Mouse (Mus musculus): ENCODE data around the gene Glt8d1. TPM values are rescaled to one million over a fixed set of nuclear protein-coding genes. Genes with fewer than 3 reads are reported as not detected.

Glt8d1 gene
- polyA plus RNA-seq, 1 experiment from 2014 or later = 20.3 TPM

DNA sequence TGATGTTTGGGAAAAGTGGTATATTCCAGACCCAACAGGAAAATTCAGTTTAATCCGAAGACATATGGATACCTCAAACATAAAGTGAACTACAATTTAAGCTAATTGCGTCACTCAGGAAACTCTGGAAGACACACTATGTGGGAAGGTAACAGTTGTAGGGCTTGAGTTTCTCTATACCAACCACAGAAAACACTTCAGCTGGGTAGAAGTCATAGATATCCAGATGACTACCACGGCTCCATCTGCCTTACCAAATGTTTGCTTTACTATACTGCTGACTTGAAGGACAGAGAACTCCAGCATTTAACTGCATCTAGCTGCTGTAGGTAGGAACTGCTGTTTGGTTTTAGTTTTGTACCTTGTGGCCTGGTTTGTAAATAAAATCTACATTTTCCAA lies 10.4 kb downstream of the Glt8d1 start:
- no peak overlapping the region for H3K4me2 ChIP-seq
- ATAC-seq (ENCODE audit: low read depth) (no peak), DNase-seq (no peak)
- H3K4me1 ChIP-seq (replicated peaks) = peaks cover 32% of the 10 kb centered on the region
- H3K9ac ChIP-seq = no peak overlapping the region
- H3K27ac ChIP-seq = no peak overlapping the region
- H3K4me3 ChIP-seq (replicated peaks) = no peak overlapping the region
- no peaks in the 10 kb centered on the region for H3K9me3 ChIP-seq (replicated peaks)
- H3K27me3 ChIP-seq = no peaks in the 10 kb centered on the region
- 84% methylated on average over 3 of the region's 3 CpGs for WGBS (ENCODE audit: insufficient replicate concordance)
- H3K36me3 ChIP-seq = peaks cover 80% of the 10 kb centered on the region

DNA sequence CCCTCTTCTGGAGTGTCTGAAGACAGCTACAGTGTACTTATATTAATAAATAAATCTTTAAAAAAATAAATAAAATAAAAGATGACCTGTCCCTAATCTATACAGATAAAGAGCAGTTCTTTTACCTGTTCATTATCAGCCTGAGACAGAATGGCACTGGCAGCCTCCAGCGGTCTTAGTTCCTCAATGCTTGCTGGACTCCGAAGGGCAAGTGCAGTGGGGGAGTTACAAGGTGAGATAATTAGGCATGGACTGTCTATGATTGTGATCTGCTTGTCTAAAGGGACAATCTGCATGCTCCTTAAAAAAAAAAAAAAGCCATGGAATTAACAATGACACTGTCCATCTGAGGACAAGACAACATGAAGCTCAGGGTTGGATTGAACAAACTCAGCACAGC lies 12.7 kb downstream of the Glt8d1 start:
- Histone ChIP-seq H3K27me3 (no peaks in the 10 kb centered on the region), H3K36me3 (peaks cover 83% of the 10 kb centered on the region), H3K4me1 (replicated peaks) (peaks cover 38% of the 10 kb centered on the region), H3K9ac (no peak overlapping the region), H3K9me3 (replicated peaks) (no peaks in the 10 kb centered on the region), H3K4me2 (no peak overlapping the region), H3K27ac (no peak overlapping the region), H3K4me3 (replicated peaks) (no peak overlapping the region)
- no peak for DNase-seq
- WGBS (ENCODE audit: insufficient replicate concordance) = 83% methylated on average over 2 of the region's 2 CpGs
- ATAC-seq (ENCODE audit: low read depth) = no peak

GRCm38 (mm10) chr14:31016063-31016462 lies 14.9 kb downstream of the Glt8d1 start:
- Histone ChIP-seq H3K4me3 (replicated peaks) (peak overlapping the region; percentile 85), H3K27me3 (no peaks in the 10 kb centered on the region), H3K9me3 (replicated peaks) (no peaks in the 10 kb centered on the region), H3K27ac (peak overlapping the region; percentile 97), H3K9ac (peak overlapping the region; percentile 91), H3K36me3 (peaks cover 66% of the 10 kb centered on the region), H3K4me2 (peak overlapping the region; percentile 96), H3K4me1 (replicated peaks) (peaks cover 46% of the 10 kb centered on the region)
- no peak for DNase-seq
- 14% methylated on average over 1 of the region's 1 CpGs for WGBS (ENCODE audit: insufficient replicate concordance)
- ATAC-seq (ENCODE audit: low read depth) = no peak

DNA sequence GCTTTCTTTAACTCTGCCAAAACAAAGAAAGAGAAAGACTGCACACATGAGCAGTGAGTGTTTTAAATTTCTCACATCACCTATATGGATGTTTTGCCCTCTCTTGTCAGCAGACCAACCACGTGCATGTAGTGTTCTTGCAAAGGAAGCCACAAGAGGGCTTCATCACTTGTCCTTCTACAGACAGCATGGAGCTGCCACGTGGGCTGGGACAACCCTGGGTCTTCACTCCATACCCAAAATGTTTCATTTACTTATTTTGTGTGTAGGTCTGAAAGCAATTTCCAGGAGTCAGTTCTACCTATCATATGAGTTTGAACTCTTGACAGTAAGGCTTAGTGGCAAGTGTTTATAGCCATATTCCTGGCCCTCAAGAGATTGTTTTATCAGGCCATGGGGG lies 16.7 kb downstream of the Glt8d1 start:
- 0% methylated on average over 2 of the region's 2 CpGs for WGBS (ENCODE audit: insufficient replicate concordance)
- peak; percentile 32 for DNase-seq
- H3K27me3 ChIP-seq = no peaks in the 10 kb centered on the region
- no peak for ATAC-seq (ENCODE audit: low read depth)
- H3K36me3 ChIP-seq = peaks cover 57% of the 10 kb centered on the region
- H3K27ac ChIP-seq = peak overlapping the region; percentile 97
- no peaks in the 10 kb centered on the region for H3K9me3 ChIP-seq (replicated peaks)
- peaks cover 59% of the 10 kb centered on the region for H3K4me1 ChIP-seq (replicated peaks)
- H3K4me3 ChIP-seq (replicated peaks) = peak overlapping the region; percentile 85
- peak overlapping the region; percentile 96 for H3K4me2 ChIP-seq
- peak overlapping the region; percentile 91 for H3K9ac ChIP-seq

- H3K27me3 ChIP-seq = no peaks in the 10 kb centered on the region
- peaks cover 52% of the 10 kb centered on the region for H3K36me3 ChIP-seq
- ATAC-seq (ENCODE audit: low read depth) (peak; percentile 84), DNase-seq (peak; percentile 96)
- peak within 1 kb of the TSS; percentile 97 for H3K27ac ChIP-seq
- peak within 1 kb of the TSS; percentile 85 for H3K4me3 ChIP-seq (replicated peaks)
- H3K4me2 ChIP-seq = peak within 1 kb of the TSS; percentile 96
- no peaks in the 10 kb centered on the region for H3K9me3 ChIP-seq (replicated peaks)
- peak within 1 kb of the TSS; percentile 91 for H3K9ac ChIP-seq
- under 1% methylated on average over 38 of the region's 53 CpGs for WGBS (ENCODE audit: insufficient replicate concordance)
- peaks cover 63% of the 10 kb centered on the region for H3K4me1 ChIP-seq (replicated peaks)
Measured at GRCm38 (mm10) chr14:31018860-31019291, 17.7 kb downstream of the Glt8d1 start, which contains the start of the genes Pbrm1 and Gnl3. TSS of gene Pbrm1 (plus strand) at chr14:31019138. TSS of gene Gnl3 (minus strand) at chr14:31019152.

GRCm38 (mm10) chr14:31019331-31020205 lies 18.4 kb downstream of the Glt8d1 start:
- Histone ChIP-seq H3K27me3 (no peaks in the 10 kb centered on the region), H3K4me1 (replicated peaks) (peaks cover 68% of the 10 kb centered on the region), H3K27ac (peak overlapping the region; percentile 97), H3K36me3 (peaks cover 50% of the 10 kb centered on the region), H3K9me3 (replicated peaks) (no peaks in the 10 kb centered on the region), H3K4me2 (peak overlapping the region; percentile 96), H3K4me3 (replicated peaks) (peak overlapping the region; percentile 85), H3K9ac (peak overlapping the region; percentile 91)
- DNase-seq (peak; percentile 80), ATAC-seq (ENCODE audit: low read depth) (peak; percentile 93)
- WGBS (ENCODE audit: insufficient replicate concordance) = 3% methylated on average over 38 of the region's 56 CpGs

DNA sequence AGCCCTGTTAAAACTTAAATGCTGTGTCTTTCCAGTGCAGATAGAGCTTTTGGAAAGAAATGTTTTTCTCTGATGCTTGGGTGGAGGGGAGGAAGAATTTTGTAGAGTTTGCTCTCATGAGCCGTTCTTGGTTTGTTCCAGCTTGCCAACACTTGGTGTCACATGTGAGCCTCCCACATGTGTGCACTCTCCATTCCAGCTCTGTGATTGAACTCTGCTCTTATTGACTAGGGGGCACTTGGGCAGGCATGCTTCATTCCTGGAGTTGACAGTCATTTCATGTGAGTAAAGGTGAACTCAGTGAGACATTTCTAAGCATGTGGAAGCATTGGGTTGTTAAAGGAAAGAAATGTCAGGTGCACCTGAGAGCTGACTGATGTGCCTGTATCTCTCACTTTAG lies 21.4 kb downstream of the Glt8d1 start:
- Histone ChIP-seq H3K27ac (peak overlapping the region; percentile 47), H3K4me1 (replicated peaks) (peaks cover 50% of the 10 kb centered on the region), H3K9ac (no peak overlapping the region), H3K4me2 (no peak overlapping the region), H3K9me3 (replicated peaks) (no peaks in the 10 kb centered on the region), H3K4me3 (replicated peaks) (no peak overlapping the region), H3K27me3 (no peaks in the 10 kb centered on the region), H3K36me3 (peaks cover 48% of the 10 kb centered on the region)
- 55% methylated on average over 1 of the region's 1 CpGs for WGBS (ENCODE audit: insufficient replicate concordance)
- DNase-seq (no peak), ATAC-seq (ENCODE audit: low read depth) (no peak)

DNA sequence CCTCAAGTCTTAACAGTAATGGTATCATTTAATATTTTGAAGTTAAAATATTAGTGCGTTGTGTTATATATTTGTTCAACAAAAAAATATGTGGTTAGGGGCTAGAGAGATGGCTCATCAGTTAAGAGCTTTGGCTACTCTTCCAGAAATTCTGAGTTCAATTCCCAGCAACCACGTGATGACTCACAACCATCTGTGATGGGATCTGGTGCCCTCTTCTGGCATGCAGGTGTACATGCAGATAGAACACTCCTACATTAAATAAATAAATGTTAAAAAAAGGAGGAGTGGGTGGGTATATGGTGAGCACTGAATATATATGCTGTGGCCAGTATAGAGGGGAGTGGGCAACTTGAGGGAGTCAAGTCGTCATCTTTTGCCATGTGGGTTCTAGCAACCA lies 24.6 kb downstream of the Glt8d1 start:
- ATAC-seq (ENCODE audit: low read depth) (no peak), DNase-seq (peak; percentile 23)
- Histone ChIP-seq H3K4me3 (replicated peaks) (no peak overlapping the region), H3K36me3 (peaks cover 73% of the 10 kb centered on the region), H3K4me2 (no peak overlapping the region), H3K27ac (no peak overlapping the region), H3K4me1 (replicated peaks) (peaks cover 29% of the 10 kb centered on the region), H3K9me3 (replicated peaks) (no peaks in the 10 kb centered on the region), H3K27me3 (no peaks in the 10 kb centered on the region), H3K9ac (no peak overlapping the region)
- WGBS (ENCODE audit: insufficient replicate concordance) = 70% methylated on average over 3 of the region's 3 CpGs

DNA sequence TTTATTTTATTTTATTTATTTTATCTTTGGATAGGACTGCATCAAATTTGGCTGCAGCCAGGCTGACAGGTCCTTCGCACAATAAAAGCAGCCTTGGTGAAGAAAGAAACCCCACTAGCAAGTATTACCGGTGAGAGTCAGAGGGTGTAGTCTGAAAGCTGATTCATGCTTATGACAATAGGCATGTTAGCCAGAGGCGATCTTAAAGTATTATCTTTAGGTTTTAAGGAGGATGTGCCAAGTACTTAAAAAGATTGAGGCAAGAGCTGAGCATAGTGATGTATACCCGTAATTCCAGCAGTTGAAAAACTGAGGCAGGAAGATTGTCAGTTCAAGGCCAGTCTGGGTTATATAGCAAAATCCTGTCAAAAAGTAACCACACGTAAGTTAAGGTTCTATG lies 44.1 kb downstream of the Glt8d1 start:
- Histone ChIP-seq H3K4me3 (replicated peaks) (no peak overlapping the region), H3K9me3 (replicated peaks) (no peaks in the 10 kb centered on the region), H3K4me1 (replicated peaks) (peaks cover 27% of the 10 kb centered on the region), H3K9ac (peak overlapping the region; percentile 57; the same call in 1 of the 2 replicates), H3K4me2 (peak overlapping the region; percentile 39), H3K27ac (peak overlapping the region; percentile 91), H3K36me3 (peaks cover 57% of the 10 kb centered on the region), H3K27me3 (no peaks in the 10 kb centered on the region)
- DNase-seq (no peak), ATAC-seq (ENCODE audit: low read depth) (peak; percentile 47)
- WGBS (ENCODE audit: insufficient replicate concordance) = 57% methylated on average over 5 of the region's 5 CpGs

GRCm38 (mm10) chr14:31045817-31046216 lies 44.6 kb downstream of the Glt8d1 start:
- Histone ChIP-seq H3K4me2 (peak overlapping the region; percentile 45; the same call in 1 of the 2 replicates), H3K27ac (peak overlapping the region; percentile 91), H3K4me3 (replicated peaks) (no peak overlapping the region), H3K27me3 (no peaks in the 10 kb centered on the region), H3K9ac (no peak overlapping the region), H3K36me3 (peaks cover 60% of the 10 kb centered on the region), H3K4me1 (replicated peaks) (peaks cover 27% of the 10 kb centered on the region), H3K9me3 (replicated peaks) (no peaks in the 10 kb centered on the region)
- ATAC-seq (ENCODE audit: low read depth) (peak; percentile 100), DNase-seq (peak; percentile 72)
- WGBS (ENCODE audit: insufficient replicate concordance) = 31% methylated on average over 1 of the region's 1 CpGs
